Mouse (Mus musculus) ES-Bruce4 (cell line): ENCODE measurements at regions not wholly inside any gene's neighbourhood (a gene's known extent, or its start where the extent isn't known, plus 50 kb on each side); places are given as distances from the start of the nearest gene placed in this dataset.

Source experiments
- H3K27ac ChIP-seq: 2 replicates; pipeline ENCODE4 v1.5.1; 2012; ENCODE audit warnings: low read length, inconsistent platforms; ENCODE audit not compliant: insufficient read depth
- H3K27me3 ChIP-seq: 2 replicates; pipeline ENCODE4 v1.6.1; 2012; ENCODE audit warnings: mild to moderate bottlenecking, low read length, inconsistent platforms; ENCODE audit not compliant: control insufficient read depth, poor library complexity, insufficient read depth, severe bottlenecking
- H3K36me3 ChIP-seq: 2 replicates; pipeline ENCODE4 v1.6.1; 2012; ENCODE audit warnings: inconsistent platforms, mild to moderate bottlenecking, low read length, moderate library complexity; ENCODE audit not compliant: control insufficient read depth, poor library complexity, insufficient read depth, severe bottlenecking
- H3K4me1 ChIP-seq: one replicate; pipeline ENCODE4 v1.8.1; 2011; ENCODE audit warnings: low read length; ENCODE audit not compliant: control insufficient read depth, insufficient read depth
- H3K4me3 ChIP-seq: 2 replicates; pipeline ENCODE4 v1.5.1; 2011; ENCODE audit warnings: low read depth, mild to moderate bottlenecking, low read length
- H3K9ac ChIP-seq: 2 replicates; pipeline ENCODE4 v1.6.1; 2012; ENCODE audit warnings: low read depth, mild to moderate bottlenecking, inconsistent platforms; ENCODE audit not compliant: poor library complexity, severe bottlenecking
- H3K9me3 ChIP-seq: replicated peaks from 2 replicates; pipeline ENCODE4 v1.6.1; 2012; ENCODE audit warnings: mild to moderate bottlenecking, low read length, inconsistent platforms; ENCODE audit not compliant: control insufficient read depth, poor library complexity, insufficient read depth, severe bottlenecking
- CTCF ChIP-seq: IDR thresholded peaks from one replicate; pipeline ENCODE4 v1.8.1; 2011; ENCODE audit warnings: low read depth, low read length
- EP300 ChIP-seq: IDR thresholded peaks from 2 replicates; pipeline ENCODE4 v1.6.1; 2011; ENCODE audit warnings: low read depth, low read length; ENCODE audit not compliant: insufficient read depth
- POLR2A ChIP-seq: IDR thresholded peaks from one replicate; pipeline ENCODE4 v1.8.1; 2011; ENCODE audit warnings: low read length; ENCODE audit not compliant: insufficient read depth

GRCm38 (mm10) chr3:139780054-139780453, 574.6 kb downstream of the Stpg2 start:
- Histone ChIP-seq H3K9ac (no peak overlapping the region), H3K36me3 (no peaks in the 10 kb centered on the region), H3K27ac (no peak overlapping the region), H3K27me3 (no peaks in the 10 kb centered on the region), H3K4me1 (no peaks in the 10 kb centered on the region), H3K9me3 (no peaks in the 10 kb centered on the region), H3K4me3 (no peak overlapping the region)
- TF ChIP-seq EP300 (no peak), POLR2A (no peak), CTCF (no peak)

- Histone ChIP-seq H3K27ac (no peak overlapping the region), H3K4me3 (no peak overlapping the region), H3K9ac (no peak overlapping the region), H3K9me3 (no peaks in the 10 kb centered on the region), H3K27me3 (no peaks in the 10 kb centered on the region), H3K4me1 (no peaks in the 10 kb centered on the region), H3K36me3 (no peaks in the 10 kb centered on the region)
- TF ChIP-seq EP300 (no peak), POLR2A (no peak), CTCF (no peak)
These were observed 577.9 kb downstream of the Stpg2 start for GRCm38 (mm10) chr3:139783406-139783805.

- no peaks in the 10 kb centered on the region for H3K27me3 ChIP-seq
- H3K9ac ChIP-seq = no peak overlapping the region
- no peaks in the 10 kb centered on the region for H3K9me3 ChIP-seq
- no peak overlapping the region for H3K27ac ChIP-seq
- no peak overlapping the region for H3K4me3 ChIP-seq
- TF ChIP-seq CTCF (no peak), EP300 (no peak), POLR2A (no peak)
- no peaks in the 10 kb centered on the region for H3K4me1 ChIP-seq
- H3K36me3 ChIP-seq = no peaks in the 10 kb centered on the region
These were observed 581.0 kb downstream of the Stpg2 start for GRCm38 (mm10) chr3:139786510-139786909.

GRCm38 (mm10) chr3:139788854-139789253, 583.4 kb downstream of the Stpg2 start:
- no peaks in the 10 kb centered on the region for H3K36me3 ChIP-seq
- H3K9ac ChIP-seq = no peak overlapping the region
- TF ChIP-seq POLR2A (no peak), CTCF (no peak), EP300 (no peak)
- no peak overlapping the region for H3K27ac ChIP-seq
- H3K4me3 ChIP-seq = no peak overlapping the region
- no peaks in the 10 kb centered on the region for H3K27me3 ChIP-seq
- no peaks in the 10 kb centered on the region for H3K4me1 ChIP-seq
- H3K9me3 ChIP-seq = no peaks in the 10 kb centered on the region

GRCm38 (mm10) chr3:139796685-139797084, 591.2 kb downstream of the Stpg2 start:
- H3K9me3 ChIP-seq = no peaks in the 10 kb centered on the region

GRCm38 (mm10) chr3:139799059-139799458, 593.6 kb downstream of the Stpg2 start:
- no peaks in the 10 kb centered on the region for H3K36me3 ChIP-seq
- no peak for TF ChIP-seq EP300
- no peak for TF ChIP-seq POLR2A
- no peak for TF ChIP-seq CTCF
- no peaks in the 10 kb centered on the region; the same call in 1 of the 2 replicates for H3K27me3 ChIP-seq

More at GRCm38 (mm10) chr3:139796685-139797084, 591.2 kb downstream of the Stpg2 start:
- Histone ChIP-seq H3K4me3 (no peak overlapping the region), H3K27me3 (no peaks in the 10 kb centered on the region; the same call in 1 of the 2 replicates), H3K36me3 (no peaks in the 10 kb centered on the region), H3K4me1 (no peaks in the 10 kb centered on the region), H3K9ac (no peak overlapping the region), H3K27ac (no peak overlapping the region)
- no peak for TF ChIP-seq CTCF
- no peak for TF ChIP-seq EP300
- no peak for TF ChIP-seq POLR2A

More at GRCm38 (mm10) chr3:139799059-139799458, 593.6 kb downstream of the Stpg2 start:
- H3K4me1 ChIP-seq = no peaks in the 10 kb centered on the region
- H3K9me3 ChIP-seq = no peaks in the 10 kb centered on the region
- H3K9ac ChIP-seq = no peak overlapping the region
- no peak overlapping the region for H3K4me3 ChIP-seq
- H3K27ac ChIP-seq = no peak overlapping the region
